Mouse (Mus musculus) forebrain, embryonic 15.5 days (tissue): ENCODE measurements around the gene Gm10645. TPM values are rescaled to one million over a fixed set of nuclear protein-coding genes. Genes with fewer than 3 reads are reported as not detected.

Experiments used
- polyA plus RNA-seq: library from polyadenylated mRNA; unstranded; fragments of >200 nt; fragmentation: Nextera tagmentation; extraction: Ambion mirVana; gene quantifications from 2 replicates; pipeline ENCODE4 v1.2.1, GENCODE M21; 2015

Gene Gm10645
- polyA plus RNA-seq, 1 experiment from 2014 or later = 8.1 TPM

Other genes starting within 250 kb of the Gm10645 start
- 11.9 and 16.1 TPM in 2 replicates for gene Tbc1d9, start 818 bp downstream of the Gm10645 start, polyA plus RNA-seq
- 0.18 and 0.23 TPM in 2 replicates for gene Ucp1, start 124.2 kb upstream of the Gm10645 start, polyA plus RNA-seq
- gene Elmod2, start 166.3 kb upstream of the Gm10645 start, polyA plus RNA-seq = 28.3 and 29.9 TPM in 2 replicates
- not detected in 2 replicates for gene Mgat4d, start 182.3 kb upstream of the Gm10645 start, polyA plus RNA-seq
- 6.2 and 6.3 TPM in 2 replicates for gene Clgn, start 223.7 kb upstream of the Gm10645 start, polyA plus RNA-seq